Mouse (Mus musculus) gastrocnemius, postnatal 14 days (tissue): ENCODE data around the gene Ankrd11. TPM values are rescaled to one million over a fixed set of nuclear protein-coding genes. Genes with fewer than 3 reads are reported as not detected.

Source experiments
- DNase-seq: peaks from one replicate; pipeline ENCODE4 v3.0.0; 2021; ENCODE audit warnings: mixed read lengths
- intact Hi-C: fragments of 180-260 bp; cut with DNase I; formaldehyde crosslinking; loops from one replicate; pipeline ENCODE4 v1.15.1; 2025; ENCODE audit warnings: low total_unique reads
- total RNA-seq, 2 experiments: library from RNA; stranded (reverse); gene quantifications; 2 replicates each; pipeline ENCODE4 v1.2.3; 2021

Gene Ankrd11
- total RNA-seq, 2 experiments from 2014 or later, result 40.2 to 43.2 TPM

DNA sequence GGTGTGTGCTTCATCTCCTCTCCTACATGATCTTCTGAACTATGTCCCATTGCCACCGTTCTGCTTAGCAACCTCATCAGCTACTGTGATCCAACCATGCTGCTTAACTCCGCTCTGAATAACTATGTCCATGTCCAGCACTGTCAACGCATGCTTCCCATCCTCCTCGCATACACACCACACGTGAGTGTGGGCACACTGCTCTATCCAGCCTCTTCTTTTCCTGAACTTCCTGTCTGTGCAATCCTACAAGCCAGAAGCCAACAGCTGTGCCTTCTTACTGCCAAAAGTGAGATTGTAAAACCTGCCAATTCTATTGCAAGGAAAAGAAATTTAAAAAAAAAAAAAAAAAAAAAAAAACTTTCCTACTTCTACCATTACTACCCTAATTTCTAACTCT is 60.4 kb downstream of the Ankrd11 start:
- intact Hi-C loops, result no loop called here
- DNase-seq, result no peak

DNA sequence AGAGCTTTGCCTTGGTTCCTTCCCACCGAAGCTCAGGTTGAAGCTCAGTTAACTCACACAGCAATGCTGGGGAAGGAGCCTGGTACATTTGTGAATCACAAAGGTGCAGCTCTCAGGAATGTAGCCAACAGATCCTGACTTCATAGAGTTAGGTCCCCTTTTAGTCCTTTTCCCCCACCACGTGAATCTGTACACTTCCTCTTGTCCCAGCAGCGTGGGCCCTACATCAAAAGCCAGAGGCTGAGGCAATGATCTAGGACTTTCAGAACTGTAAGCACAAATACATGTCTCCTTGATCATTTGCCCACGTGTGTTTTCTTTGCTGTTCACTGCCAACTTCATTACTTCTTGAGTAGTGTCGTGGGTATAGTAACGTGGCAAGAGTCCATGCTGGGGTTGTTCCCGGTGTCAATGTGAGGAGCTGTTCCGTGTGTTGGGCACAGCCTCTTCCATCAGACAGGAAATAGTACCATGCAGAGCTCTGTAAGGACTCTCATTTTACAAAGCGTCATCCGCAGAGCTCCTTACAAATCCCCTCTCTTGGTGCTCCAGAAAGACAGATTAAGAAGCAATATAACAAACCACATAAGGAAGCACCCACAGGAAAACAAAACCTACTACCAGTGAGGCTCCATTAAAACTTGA is 62.1 kb downstream of the Ankrd11 start:
- no peak for DNase-seq
- intact Hi-C loops, result no loop called here

DNA sequence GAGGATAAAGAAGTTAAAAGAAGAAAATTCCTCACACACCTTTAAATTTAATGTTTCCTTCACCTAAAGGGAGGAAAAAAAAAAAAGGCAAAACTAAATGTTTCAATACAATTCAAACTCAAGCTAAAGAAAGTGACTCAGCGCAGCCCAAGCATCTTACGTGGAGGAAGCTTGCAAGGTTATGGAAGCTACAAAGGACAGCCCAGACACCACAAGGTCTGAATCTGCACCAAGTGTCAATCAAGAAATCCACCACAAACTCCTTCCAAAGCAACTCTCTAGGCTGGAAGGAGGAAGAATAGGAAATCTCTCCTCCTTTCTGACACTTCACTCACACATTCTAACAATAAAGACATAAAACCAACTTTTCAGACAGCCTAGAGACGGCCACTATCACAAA is 62.7 kb downstream of the Ankrd11 start:
- intact Hi-C loops, result no loop called here
- no peak for DNase-seq

- intact Hi-C loops, result no loop called here
- no peak for DNase-seq
These were observed 66.0 kb downstream of the Ankrd11 start for GRCm38 (mm10) chr8:122976046-122976445.

GRCm38 (mm10) chr8:122969964-122970620 is 72.0 kb downstream of the Ankrd11 start:
- intact Hi-C loops, result no loop called here
- DNase-seq, result no peak

GRCm38 (mm10) chr8:122968145-122968544 is 73.9 kb downstream of the Ankrd11 start:
- no peak for DNase-seq
- intact Hi-C loops, result no loop called here

DNA sequence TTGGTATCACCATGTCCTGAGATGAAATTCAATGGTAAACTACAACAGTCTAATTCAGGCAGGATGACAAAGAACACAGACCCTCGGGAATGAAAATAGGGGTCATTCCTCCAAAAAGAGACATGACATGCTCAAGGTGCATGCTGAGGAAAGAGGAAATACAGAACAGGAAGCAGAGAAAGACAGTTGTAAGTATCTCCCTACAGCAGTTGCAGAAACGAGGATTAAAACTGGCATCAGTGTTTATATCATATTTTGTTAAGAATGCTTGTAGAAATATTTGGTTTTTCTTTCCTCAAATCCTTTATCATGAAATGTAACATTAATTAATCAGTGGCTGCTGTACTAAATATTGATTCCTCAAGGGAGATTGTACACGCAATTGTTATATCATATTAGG is 75.4 kb downstream of the Ankrd11 start:
- no peak for DNase-seq
- intact Hi-C loops, result no loop called here

GRCm38 (mm10) chr8:122962046-122962445 is 80.0 kb downstream of the Ankrd11 start:
- no peak for DNase-seq
- intact Hi-C loops, result no loop called here

DNA sequence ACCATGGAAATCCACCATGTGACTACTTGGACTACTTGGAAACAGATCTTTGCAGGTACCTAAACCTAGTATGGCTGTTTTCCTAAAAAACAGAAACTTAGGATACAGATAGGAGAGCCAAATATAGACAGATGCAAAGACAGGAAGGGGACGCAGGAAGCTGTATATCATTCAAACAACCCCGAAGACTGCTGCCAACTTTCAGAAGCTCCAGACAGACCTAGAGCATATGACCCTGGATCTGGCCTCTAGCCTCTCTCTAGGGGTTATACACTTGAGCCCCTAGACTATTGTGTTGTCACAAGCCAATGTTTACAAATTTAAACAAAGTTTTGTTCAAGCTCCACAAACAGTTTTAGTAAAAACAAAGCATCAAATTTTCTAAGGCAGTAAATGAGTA is 80.6 kb downstream of the Ankrd11 start:
- intact Hi-C loops, result no loop called here

GRCm38 (mm10) chr8:122960932-122961331 is 81.1 kb downstream of the Ankrd11 start:
- intact Hi-C loops, result no loop called here
- DNase-seq, result no peak

More for the DNA sequence above, 80.6 kb downstream of the Ankrd11 start:
- no peak for DNase-seq

DNA sequence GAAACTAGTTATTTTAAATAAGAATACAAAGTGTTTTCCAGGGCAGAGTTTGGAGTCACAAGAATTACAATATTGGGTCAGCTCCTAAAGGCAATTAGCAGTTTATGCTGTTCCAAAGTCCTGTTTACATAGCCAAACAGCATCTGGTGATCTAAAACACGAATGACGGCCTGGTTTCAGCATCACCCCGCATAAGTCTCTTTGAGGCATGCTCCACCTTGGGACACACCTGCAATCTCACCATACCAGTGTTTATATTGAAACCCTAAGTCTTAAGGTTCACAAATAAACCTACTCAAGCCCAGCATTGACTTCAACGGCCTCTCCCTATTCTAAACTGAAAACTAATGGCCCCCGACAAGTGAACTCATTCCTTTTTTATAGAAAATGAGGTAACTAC is 81.8 kb downstream of the Ankrd11 start:
- no peak for DNase-seq
- intact Hi-C loops, result no loop called here

GRCm38 (mm10) chr8:122955997-122956396 is 86.1 kb downstream of the Ankrd11 start:
- intact Hi-C loops, result no loop called here
- DNase-seq, result no peak

GRCm38 (mm10) chr8:122955195-122955594 is 86.9 kb downstream of the Ankrd11 start:
- DNase-seq, result no peak
- intact Hi-C loops, result no loop called here

- no peak for DNase-seq
- intact Hi-C loops, result no loop called here
These were observed 87.8 kb downstream of the Ankrd11 start for GRCm38 (mm10) chr8:122954090-122954799.

DNA sequence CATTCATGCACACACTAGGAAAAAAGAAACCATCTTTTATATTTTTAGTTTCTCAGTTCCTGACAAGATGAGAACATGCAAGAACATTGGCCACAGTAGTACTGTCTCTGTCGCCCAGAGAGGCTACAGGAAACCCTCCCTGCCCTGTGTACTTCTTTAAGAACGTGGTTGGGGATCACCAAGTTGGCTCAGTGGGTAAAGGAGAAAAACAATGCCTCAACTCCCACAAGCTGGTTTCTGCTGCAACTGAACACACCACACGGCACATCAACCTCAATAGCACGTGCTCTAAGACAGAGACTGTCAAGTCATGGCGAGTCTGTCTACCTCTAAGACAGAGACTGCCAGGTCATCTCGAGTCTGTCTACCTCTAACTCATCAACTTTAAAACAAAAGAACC is 89.0 kb downstream of the Ankrd11 start:
- no peak for DNase-seq
- intact Hi-C loops, result no loop called here

DNA sequence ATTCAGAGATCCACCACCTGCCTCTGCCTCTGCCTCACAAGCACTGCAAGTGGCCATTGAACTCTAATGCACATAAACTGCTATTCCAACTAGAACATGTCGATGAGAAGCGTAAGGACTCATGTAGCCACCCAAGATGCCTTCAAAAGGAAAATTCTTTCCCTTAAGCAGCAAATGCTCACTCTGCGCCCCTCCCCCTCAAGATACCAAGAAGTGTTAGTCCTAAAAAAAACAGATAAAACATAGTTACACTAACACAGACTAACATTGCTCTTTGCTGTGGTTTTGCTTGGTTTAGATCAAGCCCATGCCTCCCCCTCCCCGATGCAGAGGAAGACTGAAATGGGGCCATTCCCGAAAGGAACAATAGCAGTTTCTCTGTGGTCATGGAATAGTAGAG is 90.6 kb downstream of the Ankrd11 start:
- no peak for DNase-seq
- intact Hi-C loops, result no loop called here

- intact Hi-C loops, result no loop called here
- no peak for DNase-seq
These were observed 92.4 kb downstream of the Ankrd11 start for GRCm38 (mm10) chr8:122949701-122950100.

- intact Hi-C loops, result no loop called here
- DNase-seq, result no peak
These were observed 96.3 kb downstream of the Ankrd11 start for GRCm38 (mm10) chr8:122945775-122946174.

- intact Hi-C loops, result no loop called here
- no peak for DNase-seq
These were observed 99.0 kb downstream of the Ankrd11 start for GRCm38 (mm10) chr8:122942803-122943713.

GRCm38 (mm10) chr8:122938591-122938990 is 103.5 kb downstream of the Ankrd11 start:
- no peak for DNase-seq
- intact Hi-C loops, result no loop called here
